Mouse (Mus musculus) inflammation-experienced regulatory T-cells (primary cell): ENCODE data around the gene Adam22. TPM values are rescaled to one million over a fixed set of nuclear protein-coding genes. Genes with fewer than 3 reads are reported as not detected.

Experiments used
- polyA plus RNA-seq, 2 experiments: library from polyadenylated mRNA; unstranded; fragments of 100-300 nt; shearing (Covaris generic); gene quantifications; one replicate each; pipeline ENCODE4 v1.2.1; 2017

Adam22 gene
- polyA plus RNA-seq: 1 to 10 TPM in 1 of 2 experiments, under 1 TPM in 1; 0.40 to 1.1 TPM

GRCm38 (mm10) chr5:8367614-8368327, at the start of gene Adam22:
Adam22 (minus strand) TSS chr5:8368160.

GRCm38 (mm10) chr5:8045855-8046254, 322.1 kb downstream of the Adam22 start, which contains the start of gene Sri:
Sri (plus strand) TSS chr5:8046078.

Other genes starting within 250 kb of the Adam22 start
- 10 to 100 TPM; 21.4 to 29.5 TPM for gene Dbf4, start 54.6 kb upstream of the Adam22 start, polyA plus RNA-seq
- 10 to 100 TPM; 19.9 to 24.2 TPM for gene Slc25a40, start 54.7 kb upstream of the Adam22 start, polyA plus RNA-seq